Mouse (Mus musculus) hindlimb bud, embryonic 11.5 days (tissue): ENCODE measurements around the gene Rora.

Source experiments
- DNase-seq: peaks from one replicate; pipeline ENCODE4 v3.0.0-alpha.2; 2012; ENCODE audit warnings: low read depth, low spot score; ENCODE audit errors: extremely low spot score

The Rora gene

DNA sequence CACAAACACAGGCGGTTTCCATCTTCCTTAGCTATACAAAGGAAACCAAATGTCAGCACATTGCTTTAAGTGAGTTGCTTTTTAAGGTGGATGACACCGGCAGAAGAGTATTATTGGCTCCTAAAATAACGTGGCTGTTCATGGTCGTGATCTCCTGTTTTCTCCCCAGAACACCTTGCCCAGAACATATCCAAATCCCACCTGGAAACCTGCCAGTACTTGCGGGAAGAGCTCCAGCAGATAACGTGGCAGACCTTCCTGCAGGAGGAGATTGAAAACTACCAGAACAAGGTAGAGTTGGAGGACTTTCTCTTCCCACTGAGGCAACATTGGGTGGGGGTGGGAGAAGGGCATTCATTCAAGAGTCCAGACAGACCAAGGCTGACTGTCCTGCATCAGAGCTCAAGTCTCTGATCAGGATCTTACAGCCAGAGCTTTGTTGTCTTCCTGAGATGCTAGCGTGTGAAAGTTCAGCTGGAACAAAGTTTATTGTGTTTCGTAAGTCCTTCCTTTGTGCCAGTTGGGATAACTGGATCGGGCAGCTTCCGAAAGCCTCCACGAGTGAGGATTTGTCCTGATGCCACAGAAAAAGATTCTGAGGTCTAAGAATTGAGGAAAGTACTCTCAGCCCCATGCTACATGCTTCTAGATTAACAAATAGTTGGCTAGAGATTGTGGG lies 717.6 kb downstream of the Rora start:
- DNase-seq: no peak

DNA sequence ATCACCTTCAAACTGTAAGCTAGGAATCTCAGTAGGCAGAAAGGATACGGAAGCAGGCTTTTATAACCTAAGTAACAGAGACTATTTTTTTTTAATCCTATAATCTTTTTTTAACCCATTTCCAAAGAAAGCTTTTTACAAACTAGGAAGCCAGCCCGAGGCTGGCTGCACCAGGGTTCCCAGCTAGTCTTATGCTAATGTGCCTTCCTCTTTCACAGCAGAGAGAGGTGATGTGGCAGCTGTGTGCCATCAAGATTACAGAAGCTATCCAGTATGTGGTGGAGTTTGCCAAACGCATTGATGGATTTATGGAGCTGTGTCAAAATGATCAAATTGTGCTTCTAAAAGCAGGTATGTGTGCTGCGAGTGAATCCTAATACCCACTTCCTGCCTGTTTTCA lies 719.3 kb downstream of the Rora start:
- no peak for DNase-seq

DNA sequence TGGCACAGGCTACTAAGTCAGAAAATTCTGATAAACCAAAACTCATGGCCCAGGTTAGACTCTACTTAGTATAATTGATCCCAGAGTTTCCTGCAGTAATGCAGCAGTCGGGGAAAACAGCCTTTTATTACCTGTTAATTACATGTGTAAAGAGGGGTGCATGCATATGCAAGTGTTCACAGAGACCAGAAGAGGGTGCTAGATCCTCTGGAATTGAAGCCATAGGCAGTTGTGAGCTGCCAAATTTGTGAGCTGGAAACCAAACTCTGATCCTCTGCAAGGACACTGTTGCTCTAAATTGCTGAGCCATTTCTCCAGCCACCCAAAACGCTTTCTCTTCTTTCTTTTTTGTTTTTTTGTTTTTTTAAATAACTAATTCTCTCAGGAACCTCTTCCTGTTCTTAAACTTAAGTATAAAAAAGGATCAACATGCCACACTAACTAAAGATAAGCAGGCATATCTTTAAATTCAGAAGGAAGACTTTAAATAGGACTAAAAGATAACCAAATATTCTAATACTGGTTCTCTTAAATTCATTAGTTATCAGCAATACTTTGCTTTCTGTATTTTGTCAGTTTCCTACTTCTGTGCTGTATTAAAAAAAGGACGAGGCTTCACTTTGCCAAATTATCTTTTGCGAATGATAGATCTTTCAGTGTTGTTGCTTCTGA lies 723.5 kb downstream of the Rora start:
- no peak for DNase-seq

DNA sequence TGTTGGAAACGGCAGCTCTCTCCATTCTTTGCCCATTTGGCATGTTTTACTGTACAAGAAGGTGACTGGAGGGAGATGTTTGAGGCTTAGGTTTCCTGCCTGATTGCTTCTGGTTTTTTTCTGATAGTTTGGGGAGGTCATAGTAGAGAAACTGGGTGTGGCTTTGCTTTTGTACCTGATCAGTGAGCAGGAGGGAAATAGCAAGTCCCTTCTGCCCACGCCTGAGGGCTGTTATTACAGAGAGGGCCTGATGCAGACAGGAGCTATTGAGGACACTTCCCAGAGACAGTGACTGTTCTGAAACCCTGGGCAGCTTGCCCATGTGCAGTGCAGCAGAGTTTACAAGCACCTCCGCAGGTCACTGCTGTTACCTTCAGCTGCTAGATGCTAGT lies 724.1 kb downstream of the Rora start:
- no peak for DNase-seq

DNA sequence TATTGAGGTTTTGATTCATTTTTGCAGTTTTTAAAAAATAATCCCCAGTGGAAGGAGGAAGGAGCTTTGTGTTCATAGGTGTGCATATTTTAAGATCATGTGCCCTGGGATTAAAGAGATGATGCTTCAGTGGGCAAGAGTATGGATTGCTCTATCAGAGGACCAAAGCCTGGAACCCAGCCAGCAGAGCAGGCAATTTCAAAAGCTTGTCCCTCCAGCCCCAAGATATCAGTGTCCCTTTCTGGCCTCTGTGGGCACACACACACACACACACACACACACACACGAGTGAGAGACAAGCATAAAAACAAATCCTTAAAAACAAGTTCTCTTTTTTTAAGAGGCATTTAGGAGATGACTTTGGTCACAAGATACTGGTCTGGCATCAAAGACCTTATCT lies 727.0 kb downstream of the Rora start:
- no peak for DNase-seq

DNA sequence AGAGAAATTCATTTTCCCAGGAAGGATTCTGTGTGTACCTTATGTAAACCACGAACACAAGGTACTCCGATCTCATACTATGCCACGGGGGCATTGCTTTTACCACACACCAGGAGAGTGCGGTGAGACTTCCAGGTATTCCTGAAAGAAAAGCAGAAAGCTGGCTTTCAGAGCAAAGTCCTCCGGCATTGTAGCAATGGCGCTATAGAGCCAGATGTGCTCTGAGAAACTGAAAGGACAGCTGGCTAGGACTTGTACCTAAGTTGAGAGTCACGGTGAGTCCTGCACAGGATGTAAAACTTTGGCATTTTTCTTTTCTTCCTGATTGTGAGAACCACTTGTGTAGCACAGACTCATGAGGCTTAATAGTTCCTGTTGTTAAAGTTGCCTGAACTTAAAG lies 728.2 kb downstream of the Rora start:
- no peak for DNase-seq

DNA sequence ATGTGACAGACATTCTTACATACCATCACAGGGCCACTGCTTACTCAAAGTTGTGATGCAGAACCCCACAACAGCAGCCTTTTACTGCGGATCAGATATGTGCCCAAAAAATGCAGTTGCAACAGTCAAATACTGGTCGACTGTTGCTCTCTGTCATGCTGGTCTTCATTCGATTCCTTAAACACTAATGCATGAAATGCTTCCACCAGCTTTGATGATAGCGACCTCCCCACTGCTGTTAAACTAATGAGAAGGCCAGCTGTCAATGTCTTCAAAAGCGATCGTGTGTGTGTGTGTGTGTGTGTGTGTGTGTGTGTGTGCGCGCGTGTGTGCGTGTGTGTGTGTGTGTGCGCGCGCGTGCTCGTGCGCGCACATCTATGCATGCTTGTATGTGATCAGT lies 730.9 kb downstream of the Rora start:
- DNase-seq: no peak

DNA sequence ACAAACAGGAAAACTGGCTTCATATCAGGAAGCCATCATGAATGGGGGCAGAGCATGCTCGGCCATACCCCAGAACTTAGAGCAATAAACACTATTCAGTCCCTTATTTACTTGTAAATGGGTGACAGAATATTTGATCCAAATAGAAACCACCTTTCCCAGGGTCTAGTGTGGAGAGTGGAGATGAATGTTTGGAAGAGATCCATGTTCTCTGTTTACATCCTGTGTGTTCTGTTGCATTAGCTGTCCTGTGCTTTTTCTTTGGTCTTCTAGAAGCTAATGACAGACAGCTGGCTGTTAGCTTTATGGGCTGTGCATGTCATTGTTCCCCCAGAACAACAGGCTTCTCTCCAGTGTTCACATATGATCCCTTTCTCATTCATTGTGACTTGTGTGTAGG lies 731.3 kb downstream of the Rora start:
- no peak for DNase-seq

DNA sequence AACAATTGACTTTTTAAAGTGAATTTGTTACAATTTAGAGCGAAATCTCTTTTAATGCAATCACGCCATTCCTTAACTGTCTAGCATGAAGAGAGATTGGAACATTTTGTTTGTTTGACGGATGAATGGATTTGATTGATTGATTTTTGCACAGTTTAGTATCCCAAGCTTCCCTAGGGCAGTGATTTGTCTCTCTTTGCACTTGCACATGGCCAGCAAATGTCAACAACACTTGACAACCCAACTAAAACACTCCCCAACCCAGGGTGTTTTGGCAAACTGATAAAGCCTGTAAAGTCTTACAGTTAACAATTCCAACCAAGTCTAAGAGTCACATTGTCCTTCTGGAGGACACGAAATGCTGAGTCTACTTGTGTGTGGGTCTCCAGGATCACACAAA lies 733.7 kb downstream of the Rora start:
- no peak for DNase-seq

DNA sequence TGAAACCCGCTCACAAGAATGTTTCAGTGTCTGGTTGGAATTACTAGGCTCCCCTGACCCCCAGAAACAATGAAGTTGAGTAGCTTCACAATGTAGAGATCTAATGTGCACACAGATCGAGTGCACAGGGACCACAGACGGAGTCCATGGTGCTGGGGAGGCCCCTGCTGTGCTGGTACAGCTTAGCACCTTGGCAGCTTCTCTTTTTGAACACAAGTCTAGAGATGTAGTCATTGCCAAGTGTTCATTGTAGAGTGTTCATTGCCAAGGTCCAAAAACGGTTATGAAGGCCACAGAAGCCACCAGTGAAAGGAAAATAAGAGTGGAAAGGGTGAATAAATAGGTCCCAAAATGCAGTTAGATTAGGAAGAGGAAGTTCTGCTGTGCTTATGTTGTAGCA lies 737.0 kb downstream of the Rora start:
- DNase-seq: no peak

DNA sequence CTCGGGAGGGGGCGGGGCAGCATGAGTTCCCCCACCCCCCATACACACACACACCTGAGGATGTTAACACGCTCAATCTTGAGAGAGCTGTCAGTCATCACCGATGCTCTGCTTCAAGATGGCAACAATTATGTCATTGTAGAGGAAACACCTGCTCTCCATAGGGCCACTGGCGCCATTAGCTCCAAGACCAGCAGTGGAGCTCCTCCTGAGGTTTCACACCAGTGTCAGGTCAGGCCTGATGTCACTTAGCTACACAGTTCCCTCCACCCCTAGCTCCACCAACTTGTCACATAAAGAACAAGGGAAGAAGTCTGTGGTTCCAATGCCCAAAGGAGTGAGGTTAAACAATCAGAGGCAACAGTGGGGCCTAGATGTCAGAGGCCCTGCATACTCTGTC lies 740.6 kb downstream of the Rora start:
- no peak for DNase-seq

DNA sequence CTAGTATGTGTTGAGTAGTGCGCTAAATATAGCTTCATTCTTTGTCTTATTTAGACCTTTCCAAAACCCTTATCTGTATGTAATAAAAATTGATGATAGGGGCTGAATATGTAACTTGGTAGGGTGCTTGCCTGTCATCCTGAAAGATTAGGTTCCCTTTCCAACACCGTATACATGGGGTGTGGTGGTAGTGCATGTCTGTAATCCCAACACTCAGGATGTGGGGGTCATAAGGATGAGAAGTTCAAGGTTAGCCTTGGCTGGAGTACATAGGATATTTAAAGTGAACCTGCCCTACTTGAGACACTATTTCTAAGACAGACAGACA lies 743.8 kb downstream of the Rora start:
- DNase-seq: no peak

DNA sequence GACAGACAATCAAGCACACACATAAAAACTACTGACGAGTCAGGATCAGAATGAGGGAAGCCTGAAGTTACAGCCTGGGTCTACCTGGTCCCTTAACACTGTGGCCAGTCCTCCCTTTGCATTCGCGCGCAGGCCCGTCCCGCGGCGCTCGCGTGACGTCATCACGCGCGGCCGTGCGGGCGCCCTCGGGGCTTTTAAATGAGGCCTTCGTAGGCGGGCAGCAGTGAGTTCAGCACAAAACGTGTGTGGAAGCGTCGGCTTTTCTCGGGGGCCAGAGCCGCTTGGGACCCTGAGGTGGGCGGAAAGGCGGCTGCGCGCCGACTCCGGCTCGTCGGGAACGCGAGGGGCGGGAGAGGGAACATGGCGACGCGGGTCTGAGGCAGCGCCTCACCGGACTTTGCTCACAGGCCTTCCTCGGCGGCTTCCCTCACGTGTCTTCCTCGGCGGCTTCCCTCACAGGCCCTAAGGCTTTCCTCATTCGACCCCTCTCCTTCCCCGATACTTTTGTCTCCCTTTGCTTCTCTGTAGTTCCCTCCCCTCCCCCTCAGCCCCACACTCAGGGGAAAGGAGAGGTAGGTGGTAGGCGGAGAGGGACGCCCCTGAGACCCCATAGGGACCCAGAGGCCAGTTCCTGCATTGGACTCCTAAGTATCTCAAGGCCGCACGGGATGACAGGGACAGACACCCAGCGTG lies 744.3 kb downstream of the Rora start, which contains the start of gene Ice2:
Ice2 (plus strand) TSS at position 147 of the 693 bp plus-strand sequence.
- DNase-seq: peak; percentile 50

DNA sequence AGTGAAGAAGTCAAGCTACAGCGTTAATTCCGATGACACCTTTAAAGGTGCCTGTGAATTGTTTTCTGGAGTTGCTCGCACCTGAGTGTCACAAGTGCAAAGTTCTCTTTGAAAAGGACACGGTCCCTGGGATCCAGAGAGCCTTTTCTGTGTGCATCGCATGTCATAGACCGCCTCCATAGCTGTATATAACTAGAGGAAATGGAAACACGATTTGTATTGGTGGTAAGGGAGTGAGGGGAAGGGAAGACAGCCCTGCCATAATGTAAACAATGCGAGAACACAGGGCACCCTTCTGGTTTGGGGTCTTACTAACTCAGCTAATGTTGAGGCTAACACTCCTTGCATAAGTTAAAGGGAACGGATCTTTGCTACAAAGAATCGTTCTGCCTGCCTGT lies 744.9 kb downstream of the Rora start:
- no peak for DNase-seq

DNA sequence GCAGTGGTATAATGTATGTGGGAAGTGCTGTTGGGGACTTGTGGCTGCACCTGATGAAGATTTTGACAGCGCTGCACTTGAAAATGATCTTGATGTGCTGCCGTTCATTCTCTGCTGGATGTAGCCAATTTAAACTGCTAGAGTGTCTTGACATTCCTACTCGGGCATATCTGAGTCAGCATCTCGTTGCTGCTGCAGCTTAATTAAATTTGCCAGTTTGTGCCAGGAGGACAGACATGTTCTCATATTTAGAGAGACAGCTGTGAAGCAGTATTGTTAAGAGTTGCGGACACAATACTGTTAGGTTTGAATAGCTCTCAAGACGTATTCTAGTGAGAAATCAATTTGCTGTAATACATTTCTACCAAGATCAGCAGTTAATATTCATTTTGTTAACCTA lies 751.1 kb downstream of the Rora start:
- DNase-seq: no peak

DNA sequence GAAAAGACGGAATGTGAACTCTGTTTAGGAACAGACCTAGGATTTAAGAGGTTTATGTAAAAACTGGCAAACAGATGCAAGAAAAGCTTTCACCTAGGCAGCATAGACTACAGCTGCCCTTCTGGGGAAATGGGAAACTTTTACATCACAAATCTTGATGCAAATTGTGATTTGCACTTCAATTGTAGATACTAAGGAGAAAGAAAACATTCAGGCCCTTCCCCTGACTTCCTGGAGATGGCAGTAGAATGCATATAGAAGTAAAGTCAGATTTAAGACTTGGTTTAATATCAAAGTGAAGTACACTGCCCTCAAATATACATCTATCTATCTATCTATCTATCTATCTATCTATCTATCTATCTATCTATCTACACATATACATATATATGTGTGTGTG lies 765.9 kb downstream of the Rora start:
- DNase-seq: no peak

DNA sequence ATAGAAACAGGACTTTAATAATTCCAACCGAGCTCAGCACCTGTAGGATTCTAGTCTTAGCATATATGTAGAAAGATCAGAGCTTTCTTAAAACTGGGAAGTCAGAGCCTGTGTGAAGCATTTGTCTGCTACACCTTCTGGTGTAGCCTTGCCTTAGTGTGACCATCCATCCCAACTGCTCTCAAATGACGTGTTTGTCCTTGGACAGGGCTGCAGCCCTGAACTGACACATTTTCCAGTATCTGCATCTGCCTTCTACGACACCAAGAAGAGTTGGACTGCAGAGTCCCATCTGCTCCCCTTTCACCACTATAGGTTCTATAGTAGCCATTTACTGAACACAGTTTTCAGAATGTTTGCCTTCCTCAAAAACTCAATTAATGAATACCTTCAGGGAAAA lies 776.9 kb downstream of the Rora start:
- DNase-seq: no peak

DNA sequence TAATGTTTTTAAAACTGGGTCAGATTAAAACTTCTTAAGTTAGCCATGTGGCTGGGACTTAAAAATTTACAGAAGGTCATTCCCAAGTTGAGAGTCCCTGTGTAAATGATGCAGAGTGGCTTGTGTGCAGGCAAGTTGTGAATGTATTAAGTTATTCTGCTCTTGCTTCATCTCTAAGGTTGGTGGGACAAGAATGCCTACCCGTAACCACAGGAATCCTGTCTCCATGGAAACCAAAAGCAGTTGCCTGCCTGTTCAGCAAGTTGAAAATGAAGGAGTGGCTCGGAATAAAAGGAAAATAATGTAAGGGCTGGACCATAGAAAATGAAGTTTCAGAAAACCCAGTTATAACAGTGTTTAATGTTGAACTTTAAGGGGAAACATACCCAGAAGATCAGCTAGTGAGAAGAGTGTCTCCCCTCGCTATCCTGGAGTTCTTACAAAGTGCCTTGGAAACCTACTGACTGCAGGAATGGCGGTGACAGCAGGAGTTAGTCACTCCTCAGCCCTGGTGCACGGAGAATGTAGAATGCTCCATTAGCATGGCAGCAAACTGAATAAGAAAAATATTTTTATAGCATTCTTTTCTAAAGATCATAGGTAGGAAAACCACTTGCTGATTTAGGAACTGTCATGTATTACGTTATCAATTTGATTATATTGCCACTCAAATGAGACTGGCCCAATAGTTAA lies 778.4 kb downstream of the Rora start:
- DNase-seq: no peak

DNA sequence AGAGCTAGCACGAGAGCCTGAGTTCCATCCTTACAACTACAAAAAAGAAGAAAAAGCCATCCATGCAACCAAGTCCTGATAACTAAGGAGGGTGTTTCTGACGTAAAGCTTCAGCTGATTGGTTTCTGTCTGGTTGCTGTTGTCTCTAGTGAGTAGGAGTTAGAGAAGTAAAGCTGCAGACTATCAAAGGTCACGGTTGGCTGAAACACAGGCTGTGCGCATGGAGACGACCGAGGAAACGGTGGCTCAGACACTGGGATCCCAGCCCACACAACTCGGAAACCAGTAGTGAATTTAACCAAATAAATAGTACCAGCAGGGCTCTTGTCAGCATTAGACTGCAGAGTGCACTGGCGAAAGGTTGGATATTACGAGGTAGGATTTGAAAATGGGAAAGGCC lies 781.6 kb downstream of the Rora start:
- DNase-seq: no peak

DNA sequence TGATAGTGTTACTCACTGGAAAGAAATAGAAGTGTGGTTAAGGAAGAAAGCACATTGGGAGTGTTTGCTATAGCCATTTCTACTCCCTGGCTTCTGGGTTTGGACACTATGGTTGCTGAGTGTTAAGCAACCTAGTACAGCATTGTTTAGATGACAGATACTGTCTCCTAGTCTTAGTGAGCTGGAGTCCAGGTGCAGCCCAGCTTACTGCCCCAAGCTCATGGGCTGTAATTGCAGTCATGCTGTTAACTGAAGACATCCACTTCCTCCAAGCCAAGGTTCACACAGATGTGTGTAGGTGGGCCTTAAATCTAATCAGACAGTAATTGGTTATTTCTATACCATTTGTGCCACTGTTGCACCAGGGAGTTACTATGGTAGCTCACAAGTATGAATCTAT lies 782.1 kb downstream of the Rora start:
- DNase-seq: no peak
